Mouse (Mus musculus): Measurements from ENCODE around the gene 4930564D02Rik. TPM values are rescaled to one million over a fixed set of nuclear protein-coding genes. Genes with fewer than 3 reads are reported as not detected.

4930564D02Rik gene
- not detected for total RNA-seq (2021)
- long read RNA-seq, result 0 reads

- DNase-seq (ENCODE audit: low spot score in 2 of 2), result no peak
These were observed at the start of gene 4930564D02Rik for GRCm38 (mm10) chr3:105066544-105066943. 4930564D02Rik (plus strand) TSS chr3:105066844.

DNA sequence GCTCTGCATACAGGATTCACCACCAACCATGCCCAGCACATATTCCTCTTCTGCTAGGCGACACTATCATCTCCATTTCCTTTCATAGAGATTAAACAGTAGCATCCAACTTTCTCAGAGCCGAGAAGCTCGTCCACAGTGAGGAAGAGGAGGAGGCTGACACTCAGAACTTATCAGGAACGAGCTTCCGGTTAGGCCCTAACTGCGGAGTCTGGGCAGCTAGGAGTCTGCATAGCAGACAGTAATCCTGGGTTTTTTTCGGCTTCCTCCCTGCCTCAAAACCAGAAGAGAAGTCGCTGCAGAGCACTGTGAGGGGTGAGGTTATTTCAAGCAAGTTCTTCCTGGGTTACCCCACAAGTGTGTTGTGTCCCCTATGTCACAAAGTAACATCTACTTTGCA lies 49.3 kb upstream of the 4930564D02Rik start:
- DNase-seq (ENCODE audit: low spot score in 2 of 2), result no peak

DNA sequence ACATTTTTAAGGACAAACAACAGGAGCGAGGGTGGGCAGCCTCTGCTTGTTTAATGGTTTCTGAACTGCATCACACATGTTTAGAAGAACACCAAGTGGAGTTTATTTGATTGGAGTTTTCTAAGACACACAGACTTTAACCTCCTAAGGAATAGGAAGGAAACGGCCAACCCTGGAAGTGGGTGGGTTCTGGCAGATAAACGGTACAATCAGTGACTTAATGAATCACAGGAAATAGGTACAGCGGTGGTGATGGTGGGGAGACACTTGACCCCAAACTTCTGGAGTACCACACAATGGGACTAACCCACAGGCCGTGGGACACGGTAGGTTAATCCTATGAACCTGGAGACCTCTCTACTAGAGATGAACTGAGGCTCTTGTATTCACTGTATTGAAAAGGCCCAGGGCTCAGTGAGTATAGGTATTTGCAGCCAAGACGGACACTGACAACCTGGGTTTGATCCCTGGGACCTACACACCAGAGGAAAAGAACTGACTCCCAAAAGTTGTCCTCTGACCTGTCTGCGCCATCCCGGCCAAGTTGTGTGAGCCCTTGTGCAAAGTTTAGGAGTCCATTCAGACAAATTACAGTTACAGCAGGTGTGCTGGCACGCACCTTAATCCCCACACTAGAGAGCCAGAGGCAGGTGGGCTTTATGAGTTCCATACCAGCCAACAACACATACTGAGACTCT lies 48.4 kb upstream of the 4930564D02Rik start:
- DNase-seq (ENCODE audit: low spot score in 2 of 2), result no peak

DNA sequence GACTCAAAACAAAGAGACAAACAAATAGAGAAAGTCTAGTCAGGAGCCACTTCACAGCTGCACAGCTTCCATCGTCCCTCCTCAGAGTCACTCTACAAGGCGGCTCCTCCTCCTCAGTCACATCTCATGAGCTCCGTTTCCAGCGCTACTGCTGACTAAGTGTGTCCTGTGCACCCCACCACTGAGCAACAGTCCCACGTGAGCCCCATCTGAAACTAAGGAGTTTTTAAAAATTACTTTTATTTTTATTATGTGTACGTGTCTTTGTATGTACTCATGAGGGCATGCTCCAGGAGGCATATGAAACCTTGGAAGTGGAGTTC lies 47.9 kb upstream of the 4930564D02Rik start:
- DNase-seq (ENCODE audit: low spot score in 2 of 2), result no peak

DNA sequence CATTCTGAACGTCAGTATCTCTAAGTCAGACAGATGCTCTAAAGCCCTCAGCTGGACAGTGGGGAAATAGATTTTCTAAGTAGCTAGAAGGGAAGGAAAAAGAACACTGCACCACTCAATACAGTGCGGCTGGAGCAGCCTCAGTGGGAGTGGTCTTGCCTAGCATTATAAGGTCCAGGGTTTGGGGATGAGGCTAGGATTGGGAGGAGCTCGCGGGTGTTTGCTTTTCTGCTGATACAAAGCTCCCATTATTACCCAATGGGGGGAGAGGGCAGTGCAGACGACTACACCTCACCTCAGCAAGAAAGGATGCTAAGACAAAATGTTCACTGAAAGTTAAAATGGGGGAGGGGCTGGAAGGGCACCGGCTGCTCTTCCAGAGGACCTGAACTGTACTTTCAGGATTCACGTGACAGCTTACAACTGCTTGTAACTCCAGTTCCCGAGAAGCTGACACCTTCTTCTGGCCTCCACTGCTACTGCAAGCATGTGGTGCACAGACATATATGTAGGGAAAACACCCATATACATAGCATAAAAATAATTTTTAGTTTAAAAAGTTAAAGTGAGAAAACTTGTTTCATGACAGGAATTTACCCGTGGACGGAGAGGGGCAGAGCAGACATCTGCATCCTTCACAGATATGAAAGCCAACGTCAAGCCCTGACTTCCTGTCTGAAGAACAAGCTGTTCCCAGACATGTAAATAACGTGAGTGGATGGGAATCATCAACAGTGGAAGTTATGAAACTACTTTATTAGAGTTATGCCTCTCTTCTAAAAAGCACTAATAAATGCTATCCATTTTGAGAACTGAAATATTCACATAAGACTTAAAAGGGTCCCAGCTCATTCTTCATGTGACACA lies 46.6 kb upstream of the 4930564D02Rik start:
- no peak for DNase-seq (ENCODE audit: low spot score in 2 of 2)

GRCm38 (mm10) chr3:105023371-105024005 lies 43.2 kb upstream of the 4930564D02Rik start:
- no peak for DNase-seq (ENCODE audit: low spot score in 2 of 2)

DNA sequence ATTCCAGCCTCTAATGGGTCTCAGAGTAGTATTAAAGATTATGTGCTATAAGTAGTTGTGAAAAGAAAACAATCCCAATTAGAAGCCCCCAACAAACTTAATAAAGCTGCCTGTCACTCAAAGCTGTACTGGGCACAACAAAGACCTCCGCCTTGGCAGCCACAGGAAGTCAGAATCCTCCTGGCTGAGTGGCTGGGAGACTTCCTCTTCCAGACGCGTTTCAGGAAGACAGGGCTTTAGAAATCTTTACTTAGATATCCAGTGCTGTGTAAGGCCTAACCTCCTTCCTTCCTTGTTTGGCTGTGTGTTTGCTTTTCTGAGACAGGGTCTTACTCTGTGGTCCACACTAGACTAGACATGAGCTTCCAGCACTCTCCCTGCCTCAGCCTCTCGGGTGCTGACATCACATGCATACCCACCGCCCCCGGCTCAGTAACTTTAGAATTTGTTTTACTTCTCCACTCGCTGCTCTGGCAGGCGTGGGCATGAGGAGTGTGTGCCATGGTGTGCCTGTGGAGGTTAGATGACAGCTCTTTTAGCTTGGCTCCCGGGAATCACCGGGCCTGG lies 30.3 kb upstream of the 4930564D02Rik start:
- DNase-seq (ENCODE audit: low spot score in 2 of 2), result no peak

DNA sequence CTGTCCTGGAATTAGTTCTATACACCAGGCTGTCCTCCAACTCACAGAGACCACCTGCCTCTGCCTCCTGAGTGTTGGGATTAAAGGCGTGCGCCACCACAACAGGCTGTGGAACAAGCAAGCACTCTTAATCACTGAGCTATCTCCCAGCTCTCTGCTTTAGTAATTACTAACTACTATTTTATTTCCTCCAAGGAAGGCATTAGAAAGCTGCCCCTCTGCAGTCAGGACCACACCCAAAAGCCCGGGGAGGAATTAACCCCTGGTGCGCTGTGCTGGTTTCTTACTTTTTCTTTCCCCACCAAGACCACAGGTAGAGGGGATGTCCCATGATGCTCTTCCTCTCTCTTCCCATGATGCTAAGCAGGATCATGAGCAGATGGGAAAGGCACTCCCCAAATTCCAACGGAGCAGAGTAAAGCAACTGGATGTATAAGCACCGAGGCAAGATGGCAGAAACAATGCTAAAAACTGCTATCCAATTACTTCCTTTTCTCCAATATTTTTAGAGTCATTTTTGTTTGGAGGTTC lies 29.3 kb upstream of the 4930564D02Rik start:
- no peak for DNase-seq (ENCODE audit: low spot score in 2 of 2)

DNA sequence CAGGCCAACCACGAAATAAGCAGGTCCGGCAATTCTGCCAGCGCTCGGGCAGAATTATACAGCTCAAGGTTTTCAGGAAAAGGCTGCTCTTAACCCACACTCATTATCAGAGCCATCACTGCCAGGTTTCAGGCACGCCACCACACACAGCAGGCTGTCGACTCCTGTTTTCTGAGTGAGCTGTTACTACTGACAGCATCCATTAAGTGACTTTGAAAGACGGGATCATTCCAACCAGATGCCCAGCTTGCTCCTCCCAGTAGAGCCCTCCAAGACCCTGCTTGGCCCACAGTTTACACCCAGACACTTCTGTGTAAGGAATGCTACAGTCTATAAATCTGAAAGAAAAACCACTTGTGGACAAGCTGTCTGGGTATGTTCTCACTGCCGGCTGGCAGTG lies 26.6 kb upstream of the 4930564D02Rik start:
- peak in 1 of 2 experiments; percentile 49 for DNase-seq (ENCODE audit: low spot score in 2 of 2)

DNA sequence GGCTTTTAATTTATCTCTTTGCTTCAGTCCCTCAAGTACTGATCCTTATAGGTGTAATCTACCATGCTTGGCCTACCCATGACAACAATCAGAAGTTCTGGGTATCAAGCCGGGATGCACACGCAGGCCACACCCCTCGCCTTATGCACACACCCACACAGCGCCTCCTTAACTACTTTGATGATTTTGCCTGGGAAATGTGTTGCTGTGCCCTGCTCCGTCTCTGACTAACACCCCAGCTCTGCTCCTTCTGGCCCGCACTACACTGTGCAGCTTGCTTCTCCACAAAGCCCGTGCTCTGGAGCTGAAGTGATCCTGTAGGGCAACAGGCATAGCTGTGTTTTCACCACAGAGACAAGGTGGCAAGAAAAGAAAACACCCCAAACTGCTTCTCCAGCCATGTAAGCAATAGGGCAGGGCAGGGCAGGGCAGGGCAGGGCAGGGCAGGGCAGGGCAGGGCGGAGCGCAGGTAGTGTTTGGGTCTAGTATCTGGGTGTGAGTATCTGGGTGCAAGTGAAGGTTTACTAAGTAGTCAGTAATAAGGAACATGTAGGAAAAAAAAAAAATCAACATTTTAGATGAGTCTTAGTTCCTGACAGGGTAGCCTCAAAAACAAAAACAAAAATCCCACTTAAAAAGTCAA lies 25.5 kb upstream of the 4930564D02Rik start:
- DNase-seq (ENCODE audit: low spot score in 2 of 2), result peak in 1 of 2 experiments; percentile 43

- no peak for DNase-seq (ENCODE audit: low spot score in 2 of 2)
These were observed 22.9 kb upstream of the 4930564D02Rik start for GRCm38 (mm10) chr3:105043746-105044145.

DNA sequence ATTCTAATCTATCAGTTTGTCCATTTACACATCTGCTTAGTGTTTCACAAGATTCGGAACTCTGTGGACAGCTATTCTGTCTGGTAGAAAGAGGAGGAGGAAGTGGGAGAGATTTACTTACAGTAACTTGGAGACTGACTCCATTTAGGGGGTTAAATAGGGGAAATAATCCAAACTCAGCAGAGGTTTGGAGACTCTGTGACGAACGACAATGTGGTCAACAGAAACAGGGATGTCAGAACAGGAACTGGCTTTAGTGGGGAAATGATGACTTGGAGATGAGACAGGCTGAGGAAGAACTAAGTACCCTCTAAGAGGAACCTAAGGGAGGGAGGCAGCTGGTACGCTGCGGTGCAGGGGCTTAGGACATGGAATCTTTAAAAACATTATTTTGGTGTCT lies 19.8 kb upstream of the 4930564D02Rik start:
- no peak for DNase-seq (ENCODE audit: low spot score in 2 of 2)

- peak in 1 of 2 experiments; percentile 42 for DNase-seq (ENCODE audit: low spot score in 2 of 2)
These were observed 19.0 kb upstream of the 4930564D02Rik start for GRCm38 (mm10) chr3:105047616-105048015.

DNA sequence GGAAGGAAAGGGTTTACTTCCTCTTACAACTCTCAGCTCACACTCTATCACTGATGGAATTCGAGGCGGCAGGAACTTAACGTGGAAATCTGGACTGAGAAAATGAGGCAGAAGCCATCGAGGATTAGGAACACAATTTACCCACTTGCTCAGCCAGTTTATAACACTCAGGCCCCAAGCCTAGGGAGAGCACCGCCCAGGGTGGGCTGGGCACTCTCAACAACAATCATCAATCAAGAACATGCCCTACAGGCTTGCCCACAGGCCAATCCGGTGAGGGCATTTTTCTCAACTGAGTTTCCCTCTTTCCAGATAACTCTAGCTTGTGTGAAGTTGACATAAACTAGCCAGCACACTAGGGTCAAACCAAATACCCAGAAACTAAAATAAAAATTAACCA lies 16.8 kb upstream of the 4930564D02Rik start:
- DNase-seq (ENCODE audit: low spot score in 2 of 2), result no peak

GRCm38 (mm10) chr3:105051103-105051502 lies 15.5 kb upstream of the 4930564D02Rik start:
- no peak for DNase-seq (ENCODE audit: low spot score in 2 of 2)

DNA sequence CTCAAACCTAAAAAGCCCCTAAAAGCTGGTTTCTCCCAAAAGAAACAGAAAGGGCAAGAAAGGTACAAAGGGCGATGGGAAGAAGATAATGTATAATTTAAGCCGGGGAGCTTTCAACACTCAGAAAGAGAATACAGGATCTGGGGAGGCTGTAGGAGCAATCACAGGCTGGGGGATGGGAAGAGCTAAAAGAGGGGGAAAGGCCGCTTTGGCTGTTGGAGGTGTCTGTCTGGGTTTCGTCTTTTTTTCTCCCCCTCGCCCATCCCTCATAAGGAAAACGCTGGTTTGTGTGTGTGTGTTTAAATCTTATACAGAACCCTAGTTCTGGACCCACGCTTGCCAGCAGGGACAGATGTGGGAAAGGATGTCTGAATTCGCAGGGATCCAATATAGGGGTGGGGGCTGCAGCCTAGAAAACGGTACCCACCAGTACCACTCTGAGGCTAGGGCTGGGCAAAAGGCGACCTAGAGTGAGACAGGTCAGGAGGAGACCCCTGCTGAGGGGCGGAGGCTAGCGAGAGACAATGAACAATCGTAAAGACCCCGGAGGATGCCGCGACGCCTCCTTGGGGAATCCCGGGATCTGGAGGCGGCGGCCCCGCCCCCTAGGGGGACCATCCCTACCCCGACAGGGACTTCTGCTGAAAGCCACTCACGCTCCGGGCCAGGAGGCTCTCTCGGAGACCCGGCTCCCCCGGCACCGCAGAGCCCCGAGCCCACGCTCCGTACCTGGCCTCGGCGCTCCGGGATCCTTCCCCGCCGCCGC lies 14.3 kb upstream of the 4930564D02Rik start:
- DNase-seq (ENCODE audit: low spot score in 2 of 2), result no peak

DNA sequence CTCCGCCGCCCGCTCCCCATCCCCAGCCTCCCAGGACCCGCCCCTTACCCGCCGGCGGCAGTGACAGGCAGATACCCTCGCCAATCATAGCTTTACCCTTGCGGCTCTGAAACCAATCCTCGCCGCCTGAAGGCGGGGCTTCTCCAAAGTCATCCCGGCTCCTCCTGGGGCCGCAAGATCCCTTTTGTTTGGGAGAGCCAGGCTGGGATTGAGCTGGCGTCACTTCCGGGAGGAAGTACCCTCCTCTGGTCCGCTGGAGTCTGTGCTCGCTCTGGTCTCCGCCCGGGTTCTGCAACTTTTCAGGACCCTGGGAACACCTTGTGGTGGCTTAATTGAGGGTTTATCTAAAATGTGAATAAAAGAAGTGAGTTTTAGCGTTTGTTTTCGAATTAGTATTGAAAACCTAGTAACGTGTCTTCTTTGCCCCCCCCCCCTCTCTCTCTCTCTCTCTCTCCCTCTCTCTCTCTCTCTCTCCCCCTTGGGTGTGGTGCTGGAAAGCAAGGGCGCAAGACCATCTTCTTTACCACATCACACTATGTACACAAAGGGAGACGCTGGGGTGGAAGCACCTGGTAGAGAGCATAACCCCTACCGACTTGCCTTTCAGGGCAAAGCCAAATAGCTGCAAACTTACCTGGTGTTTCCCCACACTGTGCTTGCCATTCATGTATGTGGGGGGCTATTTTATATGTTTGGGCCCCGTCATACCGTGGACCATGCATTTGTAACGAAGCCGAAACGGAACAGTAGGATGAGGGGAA lies 13.5 kb upstream of the 4930564D02Rik start, which contains the start of gene Cttnbp2nl:
Cttnbp2nl (minus strand) TSS at position 210 of the 761 bp plus-strand sequence.
- peak; percentile 98 to 99 for DNase-seq (ENCODE audit: low spot score in 2 of 2)

DNA sequence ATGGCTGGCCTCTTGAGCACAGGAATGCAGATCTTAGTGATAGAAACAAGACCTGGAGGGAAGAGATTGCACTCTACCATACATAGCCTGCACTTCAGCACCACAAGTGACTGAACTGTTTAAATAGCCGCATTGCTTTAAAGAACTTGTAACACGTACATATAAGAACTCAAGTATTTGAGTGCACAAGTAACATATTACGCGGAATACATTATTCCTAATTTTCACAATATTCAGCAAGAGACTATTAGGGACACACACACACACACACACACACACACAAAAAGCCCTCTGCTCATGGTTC lies 13.0 kb upstream of the 4930564D02Rik start:
- no peak for DNase-seq (ENCODE audit: low spot score in 2 of 2)

GRCm38 (mm10) chr3:105054952-105055351 lies 11.7 kb upstream of the 4930564D02Rik start:
- no peak for DNase-seq (ENCODE audit: low spot score in 2 of 2)

DNA sequence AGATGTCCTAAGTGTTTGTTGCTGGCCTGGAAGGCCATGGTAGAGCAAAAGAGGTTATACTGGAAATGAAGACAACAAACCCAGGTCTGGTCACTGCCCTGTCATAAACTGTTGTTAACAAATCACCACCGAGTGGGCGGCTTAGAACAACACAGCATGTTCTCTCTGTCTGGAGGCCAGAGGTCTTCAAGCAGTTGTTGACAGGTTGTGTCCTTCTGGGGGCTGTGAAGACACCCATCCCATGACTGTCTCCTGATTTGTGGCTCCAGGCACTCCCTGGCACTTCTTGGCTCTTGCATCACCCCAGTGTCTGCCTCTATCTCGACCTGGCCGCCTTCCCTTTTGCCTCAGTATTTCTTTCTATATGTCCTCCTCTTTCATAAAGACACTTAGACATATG lies 11.0 kb upstream of the 4930564D02Rik start:
- DNase-seq (ENCODE audit: low spot score in 2 of 2), result no peak
